Mouse (Mus musculus) 416B (cell line): ENCODE measurements around the gene H2afy.
A peak's percentile ranks its signal among the peaks of the same experiment; 100 is the strongest.

ENCODE experiments used
- DNase-seq: peaks from one replicate; pipeline ENCODE4 v3.0.0; 2011; ENCODE audit warnings: low read depth

Gene H2afy

DNA sequence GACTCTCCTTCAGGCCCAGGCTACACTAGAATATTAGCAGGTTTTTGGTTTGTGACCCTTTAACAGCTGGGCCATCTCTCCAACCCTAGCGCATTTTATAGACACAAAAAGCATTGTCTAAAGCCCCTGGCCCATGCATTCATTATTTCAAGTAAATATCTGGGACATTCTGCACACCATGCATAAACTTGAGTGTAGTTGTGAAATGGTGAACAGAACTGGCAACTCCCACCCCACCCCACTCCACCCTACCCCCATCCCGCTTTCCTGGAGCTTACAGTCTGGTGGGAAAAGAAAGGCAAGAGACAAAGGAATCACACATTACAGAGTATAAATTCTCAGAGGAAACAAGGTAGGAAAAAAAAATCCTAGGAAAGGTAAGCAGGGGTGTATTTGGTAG is at the start of gene H2afy:
Gene H2afy (minus strand): TSS at position 162 of the 400 bp plus-strand sequence.
- DNase-seq = no peak

GRCm38 (mm10) chr13:56183687-56184086 is 47.5 kb upstream of the H2afy start:
- DNase-seq = no peak

DNA sequence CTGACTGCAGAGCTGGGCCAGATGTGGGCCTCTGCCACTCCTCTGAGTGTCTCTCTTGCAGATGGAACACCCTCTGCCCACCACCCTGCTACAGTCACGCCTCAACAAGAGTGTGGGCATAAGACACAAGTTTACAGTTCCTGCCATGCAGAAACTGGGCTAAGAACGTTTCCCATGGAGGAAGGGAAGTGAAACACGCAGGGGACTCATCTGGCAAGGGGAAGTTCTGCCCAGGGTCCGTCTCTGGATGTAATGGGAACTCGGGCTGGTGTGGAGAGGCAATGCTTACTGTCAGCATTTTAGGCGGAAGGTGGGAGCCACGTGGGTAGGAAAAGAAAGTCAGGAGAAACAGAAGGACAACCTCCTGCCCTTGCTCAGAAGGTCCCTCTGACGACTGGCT is 45.3 kb upstream of the H2afy start:
- DNase-seq = no peak

GRCm38 (mm10) chr13:56178416-56179035 is 42.4 kb upstream of the H2afy start, which contains the start of gene Tifab:
Tifab (minus strand) TSS chr13:56178885.
- no peak for DNase-seq

DNA sequence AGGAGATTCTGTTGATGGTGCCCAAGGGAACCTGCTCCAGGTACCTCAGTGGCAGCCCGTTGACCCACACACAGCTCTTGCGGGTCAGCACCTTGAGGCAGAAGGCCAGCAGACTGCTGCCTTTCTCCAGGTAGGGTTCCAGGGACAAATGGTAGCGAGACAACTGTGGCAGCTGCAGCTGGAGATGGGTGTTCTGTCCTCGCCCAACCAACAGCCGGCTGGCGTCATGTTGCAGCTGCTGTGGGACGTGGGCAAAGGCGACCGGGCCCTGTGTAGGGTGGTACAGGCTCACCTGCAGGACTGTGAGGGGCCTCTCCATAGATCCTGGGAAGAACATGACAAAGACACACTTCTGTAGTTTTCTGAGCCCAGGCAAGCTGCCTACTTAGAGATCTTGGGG is 40.1 kb upstream of the H2afy start:
- DNase-seq = no peak

GRCm38 (mm10) chr13:56175848-56176247 is 39.7 kb upstream of the H2afy start:
- no peak for DNase-seq

DNA sequence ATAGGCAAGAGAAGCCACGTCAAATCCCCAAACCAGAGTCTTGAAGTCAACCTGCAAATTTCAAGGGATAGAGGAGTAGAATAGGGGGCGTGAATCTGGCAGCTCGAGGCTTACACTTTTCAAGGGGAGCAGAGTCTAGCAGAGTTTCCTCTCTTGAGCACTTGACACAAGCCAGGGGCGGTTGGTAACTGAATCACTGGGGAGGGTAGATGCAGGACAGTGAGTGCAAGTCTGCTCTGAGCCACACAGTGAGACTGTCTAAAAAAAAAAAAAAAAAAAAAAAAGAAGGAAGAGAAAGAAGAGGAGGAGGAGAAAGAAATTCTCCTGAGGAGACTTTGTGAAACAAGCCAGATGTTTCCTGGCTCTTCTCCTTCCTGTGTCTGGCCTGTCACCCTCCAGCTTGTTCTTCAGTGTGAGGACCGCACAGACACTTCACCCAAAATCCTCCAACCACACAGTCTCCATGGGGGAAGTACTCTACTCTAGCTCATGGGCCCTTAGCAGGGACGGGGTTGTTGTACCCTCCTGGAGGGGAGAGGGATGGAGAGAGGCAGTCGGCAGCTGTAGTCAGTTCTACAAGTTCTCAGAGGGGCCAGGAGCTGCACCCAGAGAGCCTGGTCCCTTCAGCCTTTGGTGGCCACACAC is 36.9 kb upstream of the H2afy start:
- DNase-seq = peak; percentile 72

DNA sequence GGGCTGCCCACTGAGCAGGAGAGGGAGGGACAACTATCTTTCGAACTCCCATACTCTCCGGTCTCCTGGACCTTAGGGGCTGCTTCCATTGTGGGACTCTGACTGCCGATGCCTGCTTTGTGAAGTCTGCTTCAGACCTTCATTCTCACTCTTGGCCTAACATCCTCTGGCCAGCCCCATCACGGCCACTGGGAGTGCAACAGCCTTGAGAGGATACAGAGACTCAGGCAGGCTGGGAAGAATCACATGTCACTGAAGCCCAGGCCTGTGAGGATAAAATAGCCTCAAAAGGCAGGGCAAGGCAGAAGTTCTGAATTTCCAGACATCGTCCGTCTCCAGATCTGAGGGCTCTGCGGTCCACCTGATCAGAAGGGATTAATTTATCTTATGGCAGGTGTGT is 35.9 kb upstream of the H2afy start:
- no peak for DNase-seq

DNA sequence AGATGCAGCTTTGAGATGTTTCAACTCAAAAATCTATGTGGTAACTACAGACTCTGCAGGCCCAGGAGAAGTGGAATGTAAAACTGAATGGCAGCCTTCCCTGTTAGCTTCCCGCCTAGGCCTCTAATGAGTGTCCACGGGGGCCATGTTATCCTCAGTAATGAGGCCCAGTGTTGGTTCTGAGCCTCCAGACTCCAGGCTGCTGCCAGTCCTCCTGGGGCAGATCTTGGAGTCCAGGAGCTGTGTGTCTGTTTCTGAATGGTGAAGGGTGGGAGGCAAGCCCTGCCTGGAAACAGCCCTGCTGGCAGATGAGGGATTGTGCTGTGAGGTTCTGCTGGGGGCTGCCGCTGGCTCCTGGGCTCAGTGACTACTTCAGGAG is 32.2 kb upstream of the H2afy start:
- DNase-seq = no peak

- peak; percentile 50 for DNase-seq
These were observed 31.6 kb upstream of the H2afy start for GRCm38 (mm10) chr13:56167446-56168402.

DNA sequence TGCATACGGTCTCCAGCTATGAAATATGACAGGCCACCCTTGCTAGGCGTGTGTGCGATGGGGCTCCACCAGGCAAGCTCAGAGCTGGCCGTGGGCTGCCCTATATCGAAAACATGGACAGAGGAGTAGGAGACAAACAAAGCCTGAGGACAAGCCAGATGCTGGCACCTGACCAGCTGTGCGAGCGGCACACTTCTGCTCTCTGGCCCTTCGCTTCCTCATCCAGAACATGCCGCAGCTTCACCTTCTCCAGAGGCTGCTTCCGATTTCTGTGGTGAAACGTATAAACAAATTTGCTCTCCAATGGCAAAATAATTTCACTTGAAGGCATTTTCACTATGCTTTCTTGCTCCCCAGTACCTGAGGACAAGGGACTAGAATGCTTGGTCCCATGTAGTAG is 29.4 kb upstream of the H2afy start:
- no peak for DNase-seq

- no peak for DNase-seq
These were observed 28.2 kb upstream of the H2afy start for GRCm38 (mm10) chr13:56164372-56164771.

DNA sequence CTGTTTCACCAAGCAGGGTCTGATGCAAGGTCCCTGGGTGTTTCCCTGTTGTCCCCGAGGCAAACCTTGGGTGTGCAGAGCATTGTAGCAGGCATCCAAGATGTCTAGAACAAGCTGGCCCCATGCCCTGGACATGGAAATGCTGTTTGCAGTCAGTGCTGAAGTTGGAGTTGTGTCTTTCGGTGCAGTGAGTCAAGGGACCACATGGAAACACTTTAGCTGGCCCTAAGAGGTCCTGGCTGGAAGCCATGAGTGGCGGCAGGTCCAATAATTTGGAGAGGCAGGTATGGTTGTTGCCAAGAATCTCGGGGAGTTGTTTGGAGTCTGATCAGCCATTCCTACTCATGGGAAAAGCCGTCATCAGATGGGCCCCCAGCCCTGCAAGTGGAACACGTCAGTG is 27.6 kb upstream of the H2afy start:
- no peak for DNase-seq

- DNase-seq = peak; percentile 42
These were observed 26.7 kb upstream of the H2afy start for GRCm38 (mm10) chr13:56162859-56163258.

GRCm38 (mm10) chr13:56159614-56160363 is 23.6 kb upstream of the H2afy start:
- DNase-seq = peak; percentile 61

DNA sequence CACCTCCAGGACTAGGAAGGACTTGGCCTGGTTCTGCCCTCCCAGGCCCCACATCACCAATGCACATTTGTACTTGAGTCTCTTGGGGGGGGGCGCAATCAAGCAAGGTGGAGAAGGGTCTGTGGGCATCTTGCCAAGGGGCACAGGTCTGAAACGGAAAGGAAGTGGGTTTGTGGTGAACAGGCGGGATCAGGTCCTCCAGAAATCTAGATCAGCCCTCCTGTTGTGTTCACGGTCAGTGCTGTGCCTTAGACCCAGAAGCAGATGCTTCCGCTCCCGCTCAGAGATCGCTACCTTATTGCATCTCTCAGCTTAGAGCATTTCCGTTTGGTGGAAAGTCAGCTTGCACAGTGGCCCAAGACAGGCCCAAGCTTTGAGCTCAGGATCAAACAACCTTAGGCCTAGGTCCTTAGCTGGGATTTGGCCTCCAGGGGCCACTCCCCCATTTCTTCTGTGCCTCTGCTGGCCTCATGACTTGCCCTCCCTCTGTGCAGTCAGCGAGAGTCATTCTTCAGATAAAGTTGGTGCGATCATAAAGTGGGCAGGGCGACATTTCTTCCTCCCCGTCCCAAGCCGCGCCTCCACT is 22.9 kb upstream of the H2afy start:
- DNase-seq = peak; percentile 99

DNA sequence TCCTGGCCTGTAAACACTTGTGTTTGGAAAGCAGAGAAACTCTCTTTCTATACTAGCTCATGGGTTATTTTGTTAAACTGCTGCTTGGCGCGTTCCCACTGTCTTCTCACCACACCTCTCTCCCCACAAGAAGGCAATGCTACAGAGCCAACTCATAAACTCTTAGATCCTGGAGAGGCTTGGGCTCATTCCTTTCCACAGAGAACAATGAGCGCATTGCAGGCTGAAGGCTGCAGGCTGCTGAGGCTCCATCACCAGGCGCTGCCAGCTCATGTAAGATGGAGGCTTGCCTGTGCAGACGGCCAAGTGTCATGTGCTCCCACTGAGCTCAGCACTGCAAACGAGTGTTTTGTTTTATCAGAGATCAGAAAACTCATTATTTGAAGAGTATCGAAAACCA is 19.5 kb upstream of the H2afy start:
- no peak for DNase-seq

GRCm38 (mm10) chr13:56155048-56155447 is 18.9 kb upstream of the H2afy start:
- no peak for DNase-seq

DNA sequence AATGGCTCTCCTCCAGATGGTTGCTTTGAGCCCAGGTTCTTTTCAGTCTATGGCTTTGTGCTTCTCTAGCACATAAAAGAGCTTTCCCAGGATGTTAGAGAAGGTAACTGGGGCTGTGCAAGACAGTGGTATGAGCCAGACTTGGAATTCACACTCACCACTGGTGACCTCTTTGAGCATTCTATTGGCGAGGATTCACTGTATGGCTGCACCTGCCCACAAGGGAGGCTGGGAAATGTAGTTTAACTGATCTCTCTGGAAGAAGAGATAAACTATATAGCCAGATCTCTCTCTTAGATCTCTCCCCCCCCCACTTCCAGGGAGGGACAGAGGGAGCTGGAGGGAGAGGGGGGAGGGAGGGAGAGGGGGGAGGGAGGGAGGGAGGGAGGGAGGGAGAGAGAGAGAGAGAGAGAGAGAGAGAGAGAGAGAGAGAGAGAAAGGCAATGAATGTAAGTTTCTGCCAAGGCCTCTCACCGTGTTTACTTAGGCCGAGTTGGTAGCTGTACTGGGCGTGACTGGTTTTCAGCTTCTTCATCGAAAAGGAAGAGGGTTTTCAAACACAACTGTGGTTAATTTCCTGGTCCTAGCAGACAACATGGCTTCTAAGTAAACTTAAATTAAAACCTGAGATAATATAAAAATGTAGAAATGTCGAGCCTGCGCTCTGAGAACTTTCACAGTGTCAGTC is 16.8 kb upstream of the H2afy start:
- peak; percentile 90 for DNase-seq

GRCm38 (mm10) chr13:56151404-56152226 is 15.5 kb upstream of the H2afy start:
- peak; percentile 94 for DNase-seq
